Mouse (Mus musculus): Measurements from ENCODE around the gene Iqsec1. TPM values are rescaled to one million over a fixed set of nuclear protein-coding genes. Genes with fewer than 3 reads are reported as not detected.

The Iqsec1 gene
- polyA plus RNA-seq, 1 experiment from 2014 or later, result 14.6 TPM

- no peak for ATAC-seq (ENCODE audit: low FRiP score)
- 90% methylated on average over 1 of the region's 1 CpGs for WGBS
- no peak overlapping the region for H3K4me3 ChIP-seq (ENCODE audit: low read depth, low read length)
These were observed 102.9 kb downstream of the Iqsec1 start for GRCm38 (mm10) chr6:90885626-90886025.

GRCm38 (mm10) chr6:90884631-90885030 is 103.9 kb downstream of the Iqsec1 start:
- 76% methylated on average over 1 of the region's 1 CpGs for WGBS
- no peaks in the 10 kb centered on the region for H3K36me3 ChIP-seq (ENCODE audit: control insufficient read depth, insufficient read depth, low read length)
- no peak overlapping the region for H3K9ac ChIP-seq (ENCODE audit: low read length)
- H3K4me1 ChIP-seq (ENCODE audit: control insufficient read depth, insufficient read depth, low read length), result no peaks in the 10 kb centered on the region; the same call in 1 of the 2 replicates
- no peaks in the 10 kb centered on the region for H3K9me3 ChIP-seq (ENCODE audit: control insufficient read depth, low read length)
- H3K4me3 ChIP-seq (ENCODE audit: low read depth, low read length), result no peak overlapping the region
- no peak overlapping the region for H3K27ac ChIP-seq (ENCODE audit: low read depth, low read length)
- DNase-seq (ENCODE audit: low spot score, missing footprints), result no peak
- H3K4me2 ChIP-seq, result no peak overlapping the region
- H3K27me3 ChIP-seq (ENCODE audit: control insufficient read depth, insufficient read depth, low read length), result no peaks in the 10 kb centered on the region
- no peak for ATAC-seq (ENCODE audit: low FRiP score)

More at GRCm38 (mm10) chr6:90885626-90886025, 102.9 kb downstream of the Iqsec1 start:
- Histone ChIP-seq H3K4me2 (no peak overlapping the region), H3K27ac (ENCODE audit: low read depth, low read length) (no peak overlapping the region), H3K27me3 (ENCODE audit: control insufficient read depth, insufficient read depth, low read length) (no peaks in the 10 kb centered on the region), H3K4me1 (ENCODE audit: control insufficient read depth, insufficient read depth, low read length) (no peaks in the 10 kb centered on the region; the same call in 1 of the 2 replicates), H3K36me3 (ENCODE audit: control insufficient read depth, insufficient read depth, low read length) (no peaks in the 10 kb centered on the region), H3K9ac (ENCODE audit: low read length) (no peak overlapping the region), H3K9me3 (ENCODE audit: control insufficient read depth, low read length) (no peaks in the 10 kb centered on the region)
- DNase-seq (ENCODE audit: low spot score, missing footprints), result peak; percentile 57

GRCm38 (mm10) chr6:90880975-90881374 is 107.5 kb downstream of the Iqsec1 start:
- DNase-seq (ENCODE audit: low spot score, missing footprints) (peak; percentile 8), ATAC-seq (ENCODE audit: low FRiP score) (no peak)
- Histone ChIP-seq H3K27me3 (ENCODE audit: control insufficient read depth, insufficient read depth, low read length) (no peaks in the 10 kb centered on the region), H3K4me3 (ENCODE audit: low read depth, low read length) (no peak overlapping the region), H3K9me3 (ENCODE audit: control insufficient read depth, low read length) (no peaks in the 10 kb centered on the region), H3K9ac (ENCODE audit: low read length) (no peak overlapping the region), H3K36me3 (ENCODE audit: control insufficient read depth, insufficient read depth, low read length) (no peaks in the 10 kb centered on the region), H3K4me1 (ENCODE audit: control insufficient read depth, insufficient read depth, low read length) (no peaks in the 10 kb centered on the region; the same call in 1 of the 2 replicates), H3K27ac (ENCODE audit: low read depth, low read length) (no peak overlapping the region), H3K4me2 (no peak overlapping the region)
- WGBS, result 86% methylated on average over 2 of the region's 2 CpGs

- Histone ChIP-seq H3K27me3 (ENCODE audit: control insufficient read depth, insufficient read depth, low read length) (no peaks in the 10 kb centered on the region), H3K9me3 (ENCODE audit: control insufficient read depth, low read length) (no peaks in the 10 kb centered on the region), H3K9ac (ENCODE audit: low read length) (no peak overlapping the region), H3K27ac (ENCODE audit: low read depth, low read length) (no peak overlapping the region), H3K4me3 (ENCODE audit: low read depth, low read length) (no peak overlapping the region), H3K4me2 (no peak overlapping the region), H3K4me1 (ENCODE audit: control insufficient read depth, insufficient read depth, low read length) (no peaks in the 10 kb centered on the region; the same call in 1 of the 2 replicates), H3K36me3 (ENCODE audit: control insufficient read depth, insufficient read depth, low read length) (no peaks in the 10 kb centered on the region)
- DNase-seq (ENCODE audit: low spot score, missing footprints) (peak; percentile 45), ATAC-seq (ENCODE audit: low FRiP score) (no peak)
- WGBS, result 53% methylated on average over 3 of the region's 3 CpGs
These were observed 108.1 kb downstream of the Iqsec1 start for GRCm38 (mm10) chr6:90880404-90880803.

GRCm38 (mm10) chr6:90871581-90871980 is 116.9 kb downstream of the Iqsec1 start:
- Histone ChIP-seq H3K27ac (ENCODE audit: low read depth, low read length) (no peak overlapping the region), H3K9me3 (ENCODE audit: control insufficient read depth, low read length) (no peaks in the 10 kb centered on the region), H3K4me1 (ENCODE audit: control insufficient read depth, insufficient read depth, low read length) (no peaks in the 10 kb centered on the region), H3K27me3 (ENCODE audit: control insufficient read depth, insufficient read depth, low read length) (no peaks in the 10 kb centered on the region), H3K36me3 (ENCODE audit: control insufficient read depth, insufficient read depth, low read length) (no peaks in the 10 kb centered on the region), H3K4me2 (no peak overlapping the region), H3K4me3 (ENCODE audit: low read depth, low read length) (no peak overlapping the region), H3K9ac (ENCODE audit: low read length) (no peak overlapping the region)
- WGBS, result 87% methylated on average over 8 of the region's 8 CpGs
- ATAC-seq (ENCODE audit: low FRiP score), result no peak
- DNase-seq (ENCODE audit: low spot score, missing footprints), result no peak

GRCm38 (mm10) chr6:90868033-90868432 is 120.5 kb downstream of the Iqsec1 start:
- Histone ChIP-seq H3K9ac (ENCODE audit: low read length) (no peak overlapping the region), H3K4me2 (no peak overlapping the region), H3K4me1 (ENCODE audit: control insufficient read depth, insufficient read depth, low read length) (no peaks in the 10 kb centered on the region), H3K27me3 (ENCODE audit: control insufficient read depth, insufficient read depth, low read length) (no peaks in the 10 kb centered on the region), H3K27ac (ENCODE audit: low read depth, low read length) (no peak overlapping the region), H3K9me3 (ENCODE audit: control insufficient read depth, low read length) (no peaks in the 10 kb centered on the region), H3K36me3 (ENCODE audit: control insufficient read depth, insufficient read depth, low read length) (no peaks in the 10 kb centered on the region), H3K4me3 (ENCODE audit: low read depth, low read length) (no peak overlapping the region)
- no peak for ATAC-seq (ENCODE audit: low FRiP score)
- DNase-seq (ENCODE audit: low spot score, missing footprints), result peak; percentile 6
- WGBS, result 87% methylated on average over 3 of the region's 3 CpGs

GRCm38 (mm10) chr6:90861370-90861769 is 127.1 kb downstream of the Iqsec1 start:
- H3K4me3 ChIP-seq (ENCODE audit: low read depth, low read length), result no peak overlapping the region
- H3K9me3 ChIP-seq (ENCODE audit: control insufficient read depth, low read length), result no peaks in the 10 kb centered on the region
- H3K4me1 ChIP-seq (ENCODE audit: control insufficient read depth, insufficient read depth, low read length), result no peaks in the 10 kb centered on the region
- no peak overlapping the region for H3K27ac ChIP-seq (ENCODE audit: low read depth, low read length)
- no peak overlapping the region for H3K9ac ChIP-seq (ENCODE audit: low read length)
- no peaks in the 10 kb centered on the region for H3K27me3 ChIP-seq (ENCODE audit: control insufficient read depth, insufficient read depth, low read length)
- ATAC-seq (ENCODE audit: low FRiP score) (no peak), DNase-seq (ENCODE audit: low spot score, missing footprints) (no peak)
- H3K4me2 ChIP-seq, result no peak overlapping the region
- no peaks in the 10 kb centered on the region for H3K36me3 ChIP-seq (ENCODE audit: control insufficient read depth, insufficient read depth, low read length)
- 93% methylated on average over 1 of the region's 1 CpGs for WGBS

GRCm38 (mm10) chr6:90857844-90858243 is 130.6 kb downstream of the Iqsec1 start:
- H3K27me3 ChIP-seq (ENCODE audit: control insufficient read depth, insufficient read depth, low read length), result no peaks in the 10 kb centered on the region
- no peak overlapping the region for H3K9ac ChIP-seq (ENCODE audit: low read length)
- ATAC-seq (ENCODE audit: low FRiP score) (no peak), DNase-seq (ENCODE audit: low spot score, missing footprints) (no peak)
- H3K4me3 ChIP-seq (ENCODE audit: low read depth, low read length), result no peak overlapping the region
- no peaks in the 10 kb centered on the region for H3K9me3 ChIP-seq (ENCODE audit: control insufficient read depth, low read length)
- H3K27ac ChIP-seq (ENCODE audit: low read depth, low read length), result no peak overlapping the region
- no peaks in the 10 kb centered on the region for H3K4me1 ChIP-seq (ENCODE audit: control insufficient read depth, insufficient read depth, low read length)
- H3K4me2 ChIP-seq, result no peak overlapping the region
- no peaks in the 10 kb centered on the region for H3K36me3 ChIP-seq (ENCODE audit: control insufficient read depth, insufficient read depth, low read length)
- 83% methylated on average over 1 of the region's 1 CpGs for WGBS

- Histone ChIP-seq H3K36me3 (ENCODE audit: control insufficient read depth, insufficient read depth, low read length) (no peaks in the 10 kb centered on the region), H3K9ac (ENCODE audit: low read length) (no peak overlapping the region), H3K4me3 (ENCODE audit: low read depth, low read length) (no peak overlapping the region), H3K27ac (ENCODE audit: low read depth, low read length) (no peak overlapping the region), H3K4me1 (ENCODE audit: control insufficient read depth, insufficient read depth, low read length) (no peaks in the 10 kb centered on the region; the same call in 1 of the 2 replicates), H3K4me2 (no peak overlapping the region), H3K9me3 (ENCODE audit: control insufficient read depth, low read length) (no peaks in the 10 kb centered on the region), H3K27me3 (ENCODE audit: control insufficient read depth, insufficient read depth, low read length) (no peaks in the 10 kb centered on the region)
- 57% methylated on average over 2 of the region's 2 CpGs for WGBS
- no peak for ATAC-seq (ENCODE audit: low FRiP score)
- no peak for DNase-seq (ENCODE audit: low spot score, missing footprints)
These were observed 136.1 kb downstream of the Iqsec1 start for GRCm38 (mm10) chr6:90852360-90852759.
